Mouse (Mus musculus) midbrain, embryonic 15.5 days (tissue): ENCODE results near the gene Rsad2. TPM values are rescaled to one million over a fixed set of nuclear protein-coding genes. Genes with fewer than 3 reads are reported as not detected.
"Not testable (repeated sequence)": the region's sequence is repeated elsewhere in the genome, so short reads cannot be mapped to it uniquely, and the experiment has no call there.

ENCODE experiments used
- ATAC-seq: fragments of 200-750 bp; cut with Nextera tagmentation; replicated peaks from 2 replicates; pipeline ENCODE4 v1.8.0; 2017; ENCODE audit warnings: moderate TSS enrichment
- H3K27ac ChIP-seq: fragments of 300-500 bp; sonication (generic); 2 replicates; pipeline ENCODE4 v1.5.1; 2015; ENCODE audit warnings: mild to moderate bottlenecking, inconsistent platforms
- H3K27me3 ChIP-seq: fragments of 300-500 bp; sonication (generic); replicated peaks from 2 replicates; pipeline ENCODE4 v1.6.1; 2015; ENCODE audit warnings: inconsistent platforms
- H3K36me3 ChIP-seq: fragments of 300-500 bp; sonication (generic); replicated peaks from 2 replicates; pipeline ENCODE4 v1.6.1; 2015; ENCODE audit warnings: inconsistent platforms
- H3K4me1 ChIP-seq: fragments of 300-500 bp; sonication (generic); 2 replicates; pipeline ENCODE4 v1.6.1; 2015; ENCODE audit warnings: inconsistent platforms
- H3K4me2 ChIP-seq: fragments of 300-500 bp; sonication (generic); 2 replicates; pipeline ENCODE4 v1.6.1; 2015; ENCODE audit warnings: inconsistent platforms, mild to moderate bottlenecking, moderate library complexity
- H3K4me3 ChIP-seq: fragments of 300-500 bp; sonication (generic); 2 replicates; pipeline ENCODE4 v1.5.1; 2015; ENCODE audit warnings: mild to moderate bottlenecking, inconsistent platforms
- H3K9ac ChIP-seq: fragments of 300-500 bp; sonication (generic); 2 replicates; pipeline ENCODE4 v1.6.1; 2015; ENCODE audit warnings: mild to moderate bottlenecking, inconsistent platforms
- H3K9me3 ChIP-seq: fragments of 300-500 bp; sonication (generic); 2 replicates; pipeline ENCODE4 v1.6.1; 2016; ENCODE audit warnings: inconsistent platforms
- WGBS: fragments of 180-500 bp; shearing (Covaris S2); methylation state at CpG from one replicate; pipeline ENCODE4 v1.1.7; 2015; ENCODE audit warnings: mixed read lengths; 5-methylcytosine and 5-hydroxymethylcytosine counted together
- polyA plus RNA-seq: library from polyadenylated mRNA; unstranded; fragments of >200 nt; fragmentation: Nextera tagmentation; extraction: Ambion mirVana; gene quantifications from 2 replicates; pipeline ENCODE4 v1.2.1, GENCODE M21; 2015

Gene Rsad2
- polyA plus RNA-seq: 0.39 and 0.75 TPM in 2 replicates

GRCm38 (mm10) chr12:26456028-26456698, at the start of gene Rsad2:
Gene Rsad2 (minus strand): TSS chr12:26456452.
- Histone ChIP-seq H3K27me3 (no peaks in the 10 kb centered on the region), H3K4me1 (peaks cover 3% of the 10 kb centered on the region; the same call in 1 of the 2 replicates), H3K9me3 (no peaks in the 10 kb centered on the region), H3K27ac (no peak within 1 kb of the TSS), H3K4me3 (no peak within 1 kb of the TSS), H3K4me2 (no peak within 1 kb of the TSS), H3K36me3 (no peaks in the 10 kb centered on the region), H3K9ac (no peak within 1 kb of the TSS)
- 53% methylated on average over 13 of the region's 13 CpGs for WGBS
- ATAC-seq: no peak

GRCm38 (mm10) chr12:26501042-26501441, 44.8 kb upstream of the Rsad2 start:
- H3K4me2 ChIP-seq: no peak overlapping the region
- H3K27ac ChIP-seq: no peak overlapping the region
- H3K36me3 ChIP-seq: no peaks in the 10 kb centered on the region
- ATAC-seq: no peak
- WGBS: 85% methylated on average over 3 of the region's 3 CpGs
- H3K9ac ChIP-seq: no peak overlapping the region
- no peaks in the 10 kb centered on the region for H3K9me3 ChIP-seq
- H3K4me3 ChIP-seq: no peak overlapping the region
- H3K4me1 ChIP-seq: no peaks in the 10 kb centered on the region
- no peaks in the 10 kb centered on the region for H3K27me3 ChIP-seq

- H3K27ac ChIP-seq: no peak overlapping the region
These were observed 33.7 kb upstream of the Rsad2 start for GRCm38 (mm10) chr12:26489942-26490341.

GRCm38 (mm10) chr12:26488617-26489274, 32.5 kb upstream of the Rsad2 start:
- H3K27ac ChIP-seq: no peak overlapping the region
- no peak overlapping the region for H3K4me2 ChIP-seq
- 0 out of 2 replicates have a peak, but pooled peaks have one; percentile 30 for ATAC-seq

More at GRCm38 (mm10) chr12:26489942-26490341, 33.7 kb upstream of the Rsad2 start:
- no peaks in the 10 kb centered on the region for H3K9me3 ChIP-seq
- peaks cover 11% of the 10 kb centered on the region for H3K4me1 ChIP-seq
- no peaks in the 10 kb centered on the region for H3K27me3 ChIP-seq
- H3K9ac ChIP-seq: no peak overlapping the region
- H3K4me2 ChIP-seq: no peak overlapping the region
- H3K4me3 ChIP-seq: no peak overlapping the region
- no peak for ATAC-seq
- 97% methylated on average over 1 of the region's 1 CpGs for WGBS
- H3K36me3 ChIP-seq: no peaks in the 10 kb centered on the region

GRCm38 (mm10) chr12:26487874-26488616, 31.8 kb upstream of the Rsad2 start:
- H3K27ac ChIP-seq: no peak overlapping the region
- no peak overlapping the region for H3K9ac ChIP-seq
- no peaks in the 10 kb centered on the region for H3K9me3 ChIP-seq
- 39% methylated on average over 14 of the region's 14 CpGs for WGBS
- H3K4me3 ChIP-seq: no peak overlapping the region
- H3K4me1 ChIP-seq: peaks cover 11% of the 10 kb centered on the region
- H3K27me3 ChIP-seq: no peaks in the 10 kb centered on the region
- ATAC-seq: peak; percentile 58; the same call in 1 of the 2 replicates
- H3K4me2 ChIP-seq: no peak overlapping the region; the same call in 1 of the 2 replicates
- no peaks in the 10 kb centered on the region for H3K36me3 ChIP-seq

More at GRCm38 (mm10) chr12:26488617-26489274, 32.5 kb upstream of the Rsad2 start:
- Histone ChIP-seq H3K4me3 (no peak overlapping the region), H3K9ac (no peak overlapping the region), H3K27me3 (no peaks in the 10 kb centered on the region), H3K4me1 (peaks cover 11% of the 10 kb centered on the region), H3K36me3 (no peaks in the 10 kb centered on the region), H3K9me3 (no peaks in the 10 kb centered on the region)
- WGBS: 38% methylated on average over 5 of the region's 5 CpGs

- 93% methylated on average over 12 of the region's 12 CpGs for WGBS
- H3K36me3 ChIP-seq, H3K27ac ChIP-seq, H3K9me3 ChIP-seq, H3K9ac ChIP-seq, H3K4me3 ChIP-seq, ATAC-seq, H3K4me2 ChIP-seq, H3K27me3 ChIP-seq: not testable (repeated sequence)
- peaks cover 11% of the 10 kb centered on the region for H3K4me1 ChIP-seq
These were observed 29.7 kb upstream of the Rsad2 start for GRCm38 (mm10) chr12:26485738-26486580.

- no peak for ATAC-seq
- H3K36me3 ChIP-seq: no peaks in the 10 kb centered on the region
- no peak overlapping the region for H3K4me2 ChIP-seq
- H3K9me3 ChIP-seq: no peaks in the 10 kb centered on the region
- no peaks in the 10 kb centered on the region for H3K4me1 ChIP-seq
- no peak overlapping the region for H3K4me3 ChIP-seq
- H3K9ac ChIP-seq: no peak overlapping the region
- no peak overlapping the region for H3K27ac ChIP-seq
- 87% methylated on average over 18 of the region's 18 CpGs for WGBS
- H3K27me3 ChIP-seq: no peaks in the 10 kb centered on the region
These were observed 22.1 kb upstream of the Rsad2 start for GRCm38 (mm10) chr12:26478196-26479004.

- Histone ChIP-seq H3K27me3 (no peaks in the 10 kb centered on the region), H3K9me3 (no peaks in the 10 kb centered on the region), H3K4me1 (no peaks in the 10 kb centered on the region), H3K4me2 (no peak overlapping the region), H3K36me3 (no peaks in the 10 kb centered on the region), H3K27ac (no peak overlapping the region), H3K4me3 (no peak overlapping the region), H3K9ac (no peak overlapping the region)
- no peak for ATAC-seq
- WGBS: 79% methylated on average over 5 of the region's 5 CpGs
These were observed 20.9 kb upstream of the Rsad2 start for GRCm38 (mm10) chr12:26477198-26477597.

GRCm38 (mm10) chr12:26473746-26474145, 17.5 kb upstream of the Rsad2 start:
- 92% methylated on average over 6 of the region's 6 CpGs for WGBS
- Histone ChIP-seq H3K27me3 (no peaks in the 10 kb centered on the region), H3K4me3 (no peak overlapping the region), H3K4me1 (peaks cover 17% of the 10 kb centered on the region), H3K9me3 (no peaks in the 10 kb centered on the region), H3K9ac (no peak overlapping the region), H3K27ac (no peak overlapping the region), H3K4me2 (no peak overlapping the region), H3K36me3 (no peaks in the 10 kb centered on the region)
- ATAC-seq: no peak

- Histone ChIP-seq H3K4me3 (no peak overlapping the region), H3K9ac (no peak overlapping the region), H3K36me3 (no peaks in the 10 kb centered on the region), H3K27me3 (no peaks in the 10 kb centered on the region), H3K4me2 (no peak overlapping the region), H3K9me3 (no peaks in the 10 kb centered on the region), H3K4me1 (peaks cover 20% of the 10 kb centered on the region), H3K27ac (no peak overlapping the region)
- 85% methylated on average over 3 of the region's 3 CpGs for WGBS
- ATAC-seq: no peak
These were observed 16.7 kb upstream of the Rsad2 start for GRCm38 (mm10) chr12:26472770-26473481.

GRCm38 (mm10) chr12:26471376-26471775, 15.1 kb upstream of the Rsad2 start:
- H3K4me1 ChIP-seq: peaks cover 20% of the 10 kb centered on the region
- H3K36me3 ChIP-seq: no peaks in the 10 kb centered on the region
- 79% methylated on average over 3 of the region's 3 CpGs for WGBS
- no peaks in the 10 kb centered on the region for H3K27me3 ChIP-seq
- H3K9me3 ChIP-seq: no peaks in the 10 kb centered on the region
- no peak overlapping the region for H3K27ac ChIP-seq
- no peak overlapping the region for H3K9ac ChIP-seq
- no peak overlapping the region for H3K4me3 ChIP-seq
- H3K4me2 ChIP-seq: no peak overlapping the region
- no peak for ATAC-seq
